Mouse (Mus musculus) megakaryocyte, embryonic 14.5 days (primary cell): Measurements from ENCODE around the gene Hdgfl3. TPM values are rescaled to one million over a fixed set of nuclear protein-coding genes. Genes with fewer than 3 reads are reported as not detected.
"Not testable (repeated sequence)": the region's sequence is repeated elsewhere in the genome, so short reads cannot be mapped to it uniquely, and the experiment has no call there.

Experiments used
- H3K27me3 ChIP-seq: replicated peaks from 2 replicates; pipeline ENCODE3; 2012; ENCODE audit warnings: inconsistent platforms
- H3K36me3 ChIP-seq: replicated peaks from 2 replicates; pipeline ENCODE3; 2012; ENCODE audit warnings: low read length, inconsistent platforms, mixed read lengths
- H3K4me1 ChIP-seq: 2 replicates; pipeline ENCODE4 v1.6.1; 2012; ENCODE audit warnings: inconsistent platforms
- H3K4me3 ChIP-seq: replicated peaks from 2 replicates; pipeline ENCODE3; 2012; ENCODE audit warnings: moderate library complexity, mild to moderate bottlenecking, inconsistent platforms
- H3K9me3 ChIP-seq: 2 replicates; pipeline ENCODE4 v1.6.1; 2012; ENCODE audit warnings: inconsistent platforms
- FLI1 ChIP-seq: IDR thresholded peaks from 2 replicates; pipeline ENCODE4 v1.6.1; 2012; ENCODE audit warnings: low read length, inconsistent platforms, mixed read lengths
- GATA1 ChIP-seq: IDR thresholded peaks from 3 replicates; pipeline ENCODE4 v1.6.1; 2012; ENCODE audit warnings: mixed read lengths, low read length, inconsistent platforms, borderline replicate concordance
- polyA plus RNA-seq: library from polyadenylated mRNA; stranded (reverse); fragments of >175 nt; gene quantifications from 2 replicates; pipeline ENCODE4 v1.2.3, GENCODE M21; 2012; ENCODE audit warnings: low replicate concordance; ENCODE audit not compliant: insufficient read depth

The Hdgfl3 gene
- polyA plus RNA-seq, 1 experiment, result not detected

- Histone ChIP-seq H3K9me3 (peaks cover 3% of the 10 kb centered on the region; the same call in 1 of the 2 replicates), H3K4me1 (peaks cover 17% of the 10 kb centered on the region), H3K36me3 (no peaks in the 10 kb centered on the region), H3K27me3 (peaks cover 12% of the 10 kb centered on the region), H3K4me3 (no peak overlapping the region)
- TF ChIP-seq FLI1, result no peak
- TF ChIP-seq GATA1, result no peak
Measured at GRCm38 (mm10) chr7:81839746-81840145, 94.5 kb downstream of the Hdgfl3 start.

- H3K36me3 ChIP-seq, H3K4me3 ChIP-seq, H3K9me3 ChIP-seq: not testable (repeated sequence)
- Histone ChIP-seq H3K27me3 (peaks cover 12% of the 10 kb centered on the region), H3K4me1 (peaks cover 14% of the 10 kb centered on the region)
Measured at GRCm38 (mm10) chr7:81837771-81838170, 96.5 kb downstream of the Hdgfl3 start.

- H3K9me3 ChIP-seq, result peaks cover 3% of the 10 kb centered on the region; the same call in 1 of the 2 replicates
- peaks cover 5% of the 10 kb centered on the region for H3K4me1 ChIP-seq
- H3K36me3 ChIP-seq, result no peaks in the 10 kb centered on the region
- TF ChIP-seq FLI1 (no peak), GATA1 (no peak)
- H3K4me3 ChIP-seq, result no peak overlapping the region
- peaks cover 2% of the 10 kb centered on the region for H3K27me3 ChIP-seq
Measured at GRCm38 (mm10) chr7:81835430-81835829, 98.8 kb downstream of the Hdgfl3 start.

GRCm38 (mm10) chr7:81834847-81835246 lies 99.4 kb downstream of the Hdgfl3 start:
- Histone ChIP-seq H3K36me3 (no peaks in the 10 kb centered on the region), H3K9me3 (peaks cover 3% of the 10 kb centered on the region; the same call in 1 of the 2 replicates), H3K4me3 (no peak overlapping the region), H3K4me1 (peaks cover 8% of the 10 kb centered on the region), H3K27me3 (peaks cover 2% of the 10 kb centered on the region)
- TF ChIP-seq GATA1 (no peak), FLI1 (no peak)

Other genes with a start within 250 kb of the Hdgfl3 start
- 1.3 and 4.4 TPM in 2 replicates for gene Homer2, start 226.9 kb downstream of the Hdgfl3 start, polyA plus RNA-seq
- gene Ramac, start 171.5 kb downstream of the Hdgfl3 start, polyA plus RNA-seq, result 2.4 and 17.2 TPM in 2 replicates
- 33.8 TPM in 1 of 2 replicates, not detected in the other for gene 3110040N11Rik, start 145.0 kb downstream of the Hdgfl3 start, polyA plus RNA-seq
- 5.8 and 7.3 TPM in 2 replicates for gene Btbd1, start 105.0 kb downstream of the Hdgfl3 start, polyA plus RNA-seq
- not detected in 2 replicates for gene Gm10160, start 78.7 kb downstream of the Hdgfl3 start, polyA plus RNA-seq
- 4.9 and 15.9 TPM in 2 replicates for gene Tm6sf1, start 75.5 kb downstream of the Hdgfl3 start, polyA plus RNA-seq
- not detected in 2 replicates for gene Bnc1, start 57.8 kb upstream of the Hdgfl3 start, polyA plus RNA-seq
- not detected in 2 replicates for gene Sh3gl3, start 239.4 kb upstream of the Hdgfl3 start, polyA plus RNA-seq